Mouse (Mus musculus): ENCODE results near the gene Pycard. TPM values are rescaled to one million over a fixed set of nuclear protein-coding genes. Genes with fewer than 3 reads are reported as not detected.

The Pycard gene
- total and polyA plus RNA-seq, 2 experiments from 2014 or later = 10.7 to 12.7 TPM

DNA sequence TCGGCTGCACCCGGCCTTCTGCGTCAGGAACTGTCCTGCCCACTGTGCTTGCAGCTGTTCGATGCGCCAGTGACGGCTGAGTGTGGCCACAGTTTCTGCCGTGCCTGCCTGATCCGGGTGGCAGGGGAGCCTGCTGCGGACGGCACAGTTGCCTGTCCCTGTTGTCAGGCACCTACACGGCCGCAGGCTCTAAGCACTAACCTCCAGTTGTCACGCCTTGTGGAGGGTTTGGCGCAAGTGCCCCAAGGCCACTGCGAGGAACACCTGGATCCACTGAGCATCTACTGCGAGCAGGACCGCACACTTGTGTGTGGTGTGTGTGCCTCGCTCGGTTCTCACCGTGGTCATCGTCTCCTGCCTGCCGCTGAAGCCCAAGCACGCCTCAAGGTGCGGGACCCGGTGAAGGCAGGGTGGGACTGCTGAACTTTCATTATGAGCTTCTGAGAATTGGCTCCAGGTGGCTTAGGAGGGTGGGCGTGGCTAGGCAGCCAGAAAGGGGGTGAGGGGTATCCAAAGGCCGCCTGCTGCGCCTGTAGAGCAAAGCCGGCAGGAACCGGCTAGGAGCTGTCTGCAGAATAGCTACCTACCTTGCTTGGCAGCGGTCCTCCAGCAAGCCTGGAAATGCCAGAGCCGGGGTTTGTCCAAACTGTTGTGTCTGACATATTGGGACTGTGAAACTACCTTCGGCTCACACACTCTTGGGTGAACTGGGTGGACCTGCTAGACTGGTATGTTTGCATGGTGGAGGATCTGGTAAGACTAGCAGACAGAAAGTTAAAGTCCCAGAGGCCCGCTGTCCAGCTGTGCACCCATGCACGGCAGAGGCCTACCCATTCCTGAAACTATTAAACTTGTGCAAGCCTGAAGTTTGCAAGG is 11.1 kb upstream of the Pycard start:
- peak; percentile 42; the same call in 1 of the 2 replicates for ATAC-seq
- Histone ChIP-seq H3K4me2 (ENCODE audit: low read depth, low read length) (0 out of 2 replicates have a peak overlapping the region, but pooled peaks have one; percentile 16), H3K27ac (no peak overlapping the region), H3K4me1 (ENCODE audit: insufficient read depth, low read length) (no peaks in the 10 kb centered on the region), H3K27me3 (ENCODE audit: insufficient read depth, low read length) (no peaks in the 10 kb centered on the region), H3K9ac (replicated peaks; ENCODE audit: low read length) (no peak overlapping the region), H3K4me3 (ENCODE audit: low read length) (no peak overlapping the region), H3K9me3 (ENCODE audit: low read length) (no peaks in the 10 kb centered on the region), H3K36me3 (ENCODE audit: insufficient read depth, low read length) (no peaks in the 10 kb centered on the region)
- no peak for DNase-seq (ENCODE audit: low spot score)
- TF ChIP-seq CTCF (IDR thresholded peaks at IDR 0.05; ENCODE audit: low read depth) = no peak
- WGBS = 30% methylated on average over 35 of the region's 35 CpGs

DNA sequence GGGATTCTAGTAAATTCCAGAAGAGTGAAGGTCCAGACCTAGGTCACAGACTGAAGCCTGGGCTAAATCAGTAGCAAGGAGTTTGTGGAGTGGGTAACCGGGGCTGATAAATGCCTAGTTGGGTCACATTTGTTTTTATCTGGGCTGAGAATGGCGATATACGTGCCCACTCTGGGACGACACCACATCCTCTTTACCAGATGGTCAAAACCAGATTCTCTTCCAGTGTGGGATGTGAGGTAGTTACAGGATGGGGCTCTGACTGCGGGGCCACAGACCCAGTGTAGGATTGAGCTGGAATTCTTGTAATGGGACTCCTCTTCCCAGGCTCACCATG is 10.5 kb upstream of the Pycard start:
- no peaks in the 10 kb centered on the region for H3K9me3 ChIP-seq (ENCODE audit: low read length)
- 74% methylated on average over 5 of the region's 5 CpGs for WGBS
- no peaks in the 10 kb centered on the region for H3K36me3 ChIP-seq (ENCODE audit: insufficient read depth, low read length)
- DNase-seq (ENCODE audit: low spot score) (no peak), ATAC-seq (0 out of 2 replicates have a peak, but pooled peaks have one; percentile 3)
- no peaks in the 10 kb centered on the region for H3K27me3 ChIP-seq (ENCODE audit: insufficient read depth, low read length)
- no peak overlapping the region for H3K9ac ChIP-seq (replicated peaks; ENCODE audit: low read length)
- H3K4me2 ChIP-seq (ENCODE audit: low read depth, low read length) = no peak overlapping the region
- H3K27ac ChIP-seq = no peak overlapping the region
- no peaks in the 10 kb centered on the region for H3K4me1 ChIP-seq (ENCODE audit: insufficient read depth, low read length)
- no peak for TF ChIP-seq CTCF (IDR thresholded peaks at IDR 0.05; ENCODE audit: low read depth)
- H3K4me3 ChIP-seq (ENCODE audit: low read length) = no peak overlapping the region

GRCm38 (mm10) chr7:128003688-128004087 is 10.0 kb upstream of the Pycard start, which contains the start of gene Trim72:
Gene Trim72, plus strand, starts transcription at chr7:128003949.
- H3K27ac ChIP-seq = no peak within 1 kb of the TSS
- ATAC-seq (no peak), DNase-seq (ENCODE audit: low spot score) (no peak)
- no peaks in the 10 kb centered on the region for H3K27me3 ChIP-seq (ENCODE audit: insufficient read depth, low read length)
- 0 out of 2 replicates have a peak within 1 kb of the TSS, but pooled peaks have one; percentile 16 for H3K4me2 ChIP-seq (ENCODE audit: low read depth, low read length)
- no peaks in the 10 kb centered on the region for H3K36me3 ChIP-seq (ENCODE audit: insufficient read depth, low read length)
- no peaks in the 10 kb centered on the region for H3K4me1 ChIP-seq (ENCODE audit: insufficient read depth, low read length)
- TF ChIP-seq CTCF (IDR thresholded peaks at IDR 0.05; ENCODE audit: low read depth) = no peak
- H3K4me3 ChIP-seq (ENCODE audit: low read length) = no peak within 1 kb of the TSS
- WGBS = 86% methylated on average over 2 of the region's 2 CpGs
- no peaks in the 10 kb centered on the region for H3K9me3 ChIP-seq (ENCODE audit: low read length)
- H3K9ac ChIP-seq (replicated peaks; ENCODE audit: low read length) = no peak within 1 kb of the TSS

DNA sequence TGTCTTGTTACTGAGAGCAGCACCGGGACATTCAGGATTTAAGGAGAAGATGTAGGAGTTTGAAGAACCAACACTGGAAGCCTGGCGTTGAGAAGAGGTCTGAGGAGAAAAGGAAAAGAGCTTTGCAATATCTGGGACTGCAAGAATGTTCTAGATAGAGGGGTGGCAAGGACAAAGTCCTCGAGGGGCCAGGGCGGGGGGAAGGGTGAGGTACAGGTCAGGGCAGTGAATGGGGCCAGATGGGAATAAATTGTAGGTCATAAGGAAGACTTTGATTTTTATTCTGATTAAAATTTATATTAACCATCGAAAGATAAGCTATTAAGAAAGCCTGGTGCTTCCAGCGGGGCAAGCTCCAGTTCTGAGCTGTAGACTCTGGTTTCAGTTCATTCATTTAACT is 9.4 kb upstream of the Pycard start:
- no peak for DNase-seq (ENCODE audit: low spot score)
- no peak overlapping the region for H3K27ac ChIP-seq
- 92% methylated on average over 6 of the region's 6 CpGs for WGBS

DNA sequence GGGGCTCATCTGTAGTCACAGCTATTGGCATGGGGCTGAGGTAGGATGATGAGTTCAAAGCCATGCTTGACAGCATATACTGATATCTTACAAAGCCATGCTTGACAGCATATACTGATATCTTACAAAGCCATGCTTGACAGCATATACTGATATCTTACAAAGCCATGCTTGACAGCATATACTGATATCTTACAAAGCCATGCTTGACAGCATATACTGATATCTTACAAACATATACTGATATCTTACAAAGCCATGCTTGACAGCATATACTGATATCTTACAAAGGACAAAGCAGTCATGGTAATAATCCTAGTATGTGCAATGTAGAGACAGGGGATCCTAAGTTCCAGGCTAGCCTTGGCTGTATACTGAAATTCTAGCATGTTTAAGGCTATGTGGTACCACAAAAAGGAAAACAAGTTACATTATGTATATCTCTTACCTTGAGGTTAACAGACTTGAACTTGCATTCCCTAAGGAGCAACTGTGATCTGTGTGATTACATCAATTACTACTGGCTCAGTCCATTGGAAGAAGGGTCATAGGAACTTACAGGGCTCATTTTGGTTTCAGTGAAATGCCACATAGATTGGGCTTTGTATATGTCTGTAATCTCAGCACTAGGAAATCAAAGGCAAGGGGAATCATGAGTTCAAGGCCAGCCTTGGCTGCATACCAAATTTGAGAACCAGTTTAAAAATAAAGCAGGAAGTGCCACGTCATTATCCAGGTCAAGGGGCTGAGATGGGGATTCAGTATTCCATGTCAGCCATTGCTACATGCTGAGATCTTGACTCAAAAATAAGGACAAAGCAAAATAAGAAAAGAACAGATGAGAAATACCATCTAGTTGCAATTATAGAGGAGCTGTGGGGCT is 6.6 kb upstream of the Pycard start:
- H3K9ac ChIP-seq (replicated peaks; ENCODE audit: low read length) = no peak overlapping the region
- no peak overlapping the region for H3K4me2 ChIP-seq (ENCODE audit: low read depth, low read length)
- ATAC-seq = no peak
- no peak for DNase-seq (ENCODE audit: low spot score)
- H3K9me3 ChIP-seq (ENCODE audit: low read length) = no peaks in the 10 kb centered on the region
- H3K4me1 ChIP-seq (ENCODE audit: insufficient read depth, low read length) = no peaks in the 10 kb centered on the region
- H3K36me3 ChIP-seq (ENCODE audit: insufficient read depth, low read length) = no peaks in the 10 kb centered on the region
- H3K27ac ChIP-seq = no peak overlapping the region
- H3K27me3 ChIP-seq (ENCODE audit: insufficient read depth, low read length) = no peaks in the 10 kb centered on the region
- WGBS = 80% methylated on average over 1 of the region's 1 CpGs
- no peak overlapping the region for H3K4me3 ChIP-seq (ENCODE audit: low read length)
- no peak for TF ChIP-seq CTCF (IDR thresholded peaks at IDR 0.05; ENCODE audit: low read depth)

More for the DNA sequence above, 9.4 kb upstream of the Pycard start:
- Histone ChIP-seq H3K27me3 (ENCODE audit: insufficient read depth, low read length) (no peaks in the 10 kb centered on the region), H3K36me3 (ENCODE audit: insufficient read depth, low read length) (no peaks in the 10 kb centered on the region), H3K4me1 (ENCODE audit: insufficient read depth, low read length) (no peaks in the 10 kb centered on the region), H3K9me3 (ENCODE audit: low read length) (no peaks in the 10 kb centered on the region), H3K4me2 (ENCODE audit: low read depth, low read length) (no peak overlapping the region), H3K9ac (replicated peaks; ENCODE audit: low read length) (no peak overlapping the region), H3K4me3 (ENCODE audit: low read length) (no peak overlapping the region)
- no peak for ATAC-seq
- no peak for TF ChIP-seq CTCF (IDR thresholded peaks at IDR 0.05; ENCODE audit: low read depth)

DNA sequence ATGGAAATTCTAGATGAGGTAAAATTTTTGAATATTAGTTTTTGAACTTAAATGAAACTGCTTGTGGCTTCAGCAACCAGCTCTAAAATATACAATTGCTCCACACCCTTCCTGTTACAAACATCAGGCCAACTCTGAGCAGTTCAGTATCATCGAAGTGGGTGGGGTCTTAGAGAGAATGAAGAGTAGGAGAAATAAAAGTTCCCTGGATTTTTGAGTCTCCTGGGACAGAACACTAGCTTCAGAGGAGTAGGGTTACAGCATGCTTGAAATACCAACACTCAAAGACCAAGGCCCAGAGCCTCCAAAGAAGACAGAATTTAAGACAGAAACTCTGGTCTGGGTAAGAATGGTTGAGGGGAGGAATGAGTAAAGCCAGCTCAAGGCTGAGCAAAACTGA is 5.8 kb upstream of the Pycard start:
- no peaks in the 10 kb centered on the region for H3K27me3 ChIP-seq (ENCODE audit: insufficient read depth, low read length)
- no peaks in the 10 kb centered on the region for H3K4me1 ChIP-seq (ENCODE audit: insufficient read depth, low read length)
- no peak for TF ChIP-seq CTCF (IDR thresholded peaks at IDR 0.05; ENCODE audit: low read depth)
- no peaks in the 10 kb centered on the region for H3K9me3 ChIP-seq (ENCODE audit: low read length)
- no peak overlapping the region for H3K27ac ChIP-seq
- H3K4me2 ChIP-seq (ENCODE audit: low read depth, low read length) = no peak overlapping the region
- DNase-seq (ENCODE audit: low spot score) (no peak), ATAC-seq (no peak)
- H3K9ac ChIP-seq (replicated peaks; ENCODE audit: low read length) = no peak overlapping the region
- H3K4me3 ChIP-seq (ENCODE audit: low read length) = no peak overlapping the region
- WGBS = 87% methylated on average over 1 of the region's 1 CpGs
- no peaks in the 10 kb centered on the region for H3K36me3 ChIP-seq (ENCODE audit: insufficient read depth, low read length)
